Mouse (Mus musculus): ENCODE measurements around the gene Tnrc6c. TPM values are rescaled to one million over a fixed set of nuclear protein-coding genes. Genes with fewer than 3 reads are reported as not detected.

Tnrc6c gene
- polyA plus RNA-seq, 1 experiment: 14.9 TPM

DNA sequence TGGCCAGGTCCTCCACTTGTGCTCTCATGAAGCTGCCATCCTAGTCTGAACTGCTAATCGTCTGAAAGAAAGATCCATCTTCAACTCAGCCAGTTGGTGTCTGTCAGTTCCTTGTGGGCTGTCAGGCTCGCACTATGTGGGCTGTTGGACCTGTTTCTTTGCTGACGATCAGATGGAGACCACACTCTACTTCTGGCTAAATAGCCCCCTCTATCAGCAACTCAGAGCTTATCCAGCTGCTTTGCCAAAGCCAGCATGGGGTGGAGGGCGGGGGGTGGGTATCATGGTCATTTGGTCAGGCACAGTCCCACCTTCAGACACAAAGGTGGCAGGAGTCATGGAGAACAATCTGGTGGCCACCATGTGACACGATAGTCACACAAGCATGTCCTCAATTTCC is 42.2 kb upstream of the Tnrc6c start:
- Histone ChIP-seq H3K36me3 (ENCODE audit: control insufficient read depth, insufficient read depth, low read length) (no peaks in the 10 kb centered on the region), H3K27me3 (replicated peaks; ENCODE audit: control insufficient read depth, insufficient read depth, low read length) (no peaks in the 10 kb centered on the region), H3K4me1 (ENCODE audit: control insufficient read depth, insufficient read depth, low read length) (no peaks in the 10 kb centered on the region), H3K4me3 (ENCODE audit: insufficient read depth, low read depth, low read length) (no peak overlapping the region), H3K27ac (ENCODE audit: insufficient read depth, low read depth, low read length) (no peak overlapping the region)
- TF ChIP-seq POLR2A (IDR thresholded peaks at IDR 0.05; ENCODE audit: low read depth, low read length) (no peak), CTCF (conservative IDR thresholded peaks at IDR 0.05; ENCODE audit: insufficient read depth, insufficient read length, low read depth, low read length) (no peak)
- 42% methylated on average over 5 of the region's 5 CpGs for WGBS
- DNase-seq: no peak

DNA sequence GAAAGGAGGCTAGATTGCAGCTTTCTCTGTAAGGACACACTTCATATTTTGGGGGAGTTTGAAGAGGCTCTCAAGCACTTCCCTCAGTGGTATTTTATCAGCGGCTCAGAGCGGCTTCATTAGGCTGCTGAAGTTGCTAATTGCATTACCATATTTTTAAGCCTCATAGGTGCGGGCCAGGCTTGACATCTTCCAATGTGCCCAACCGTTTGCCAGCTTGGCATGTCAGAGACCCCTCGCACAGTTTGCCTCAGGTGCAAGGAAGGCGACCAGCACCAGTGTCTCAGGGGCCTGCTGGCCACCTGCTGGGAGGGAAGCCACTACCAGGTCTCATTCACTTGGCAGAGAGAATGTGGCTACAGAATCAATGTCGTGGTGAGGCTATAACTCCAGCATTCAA is 41.2 kb upstream of the Tnrc6c start:
- DNase-seq: no peak
- TF ChIP-seq CTCF (conservative IDR thresholded peaks at IDR 0.05; ENCODE audit: insufficient read depth, insufficient read length, low read depth, low read length) (no peak), POLR2A (IDR thresholded peaks at IDR 0.05; ENCODE audit: low read depth, low read length) (no peak)
- Histone ChIP-seq H3K4me3 (ENCODE audit: insufficient read depth, low read depth, low read length) (no peak overlapping the region), H3K27ac (ENCODE audit: insufficient read depth, low read depth, low read length) (no peak overlapping the region), H3K36me3 (ENCODE audit: control insufficient read depth, insufficient read depth, low read length) (no peaks in the 10 kb centered on the region), H3K4me1 (ENCODE audit: control insufficient read depth, insufficient read depth, low read length) (no peaks in the 10 kb centered on the region), H3K27me3 (replicated peaks; ENCODE audit: control insufficient read depth, insufficient read depth, low read length) (no peaks in the 10 kb centered on the region)
- WGBS: 79% methylated on average over 7 of the region's 7 CpGs

DNA sequence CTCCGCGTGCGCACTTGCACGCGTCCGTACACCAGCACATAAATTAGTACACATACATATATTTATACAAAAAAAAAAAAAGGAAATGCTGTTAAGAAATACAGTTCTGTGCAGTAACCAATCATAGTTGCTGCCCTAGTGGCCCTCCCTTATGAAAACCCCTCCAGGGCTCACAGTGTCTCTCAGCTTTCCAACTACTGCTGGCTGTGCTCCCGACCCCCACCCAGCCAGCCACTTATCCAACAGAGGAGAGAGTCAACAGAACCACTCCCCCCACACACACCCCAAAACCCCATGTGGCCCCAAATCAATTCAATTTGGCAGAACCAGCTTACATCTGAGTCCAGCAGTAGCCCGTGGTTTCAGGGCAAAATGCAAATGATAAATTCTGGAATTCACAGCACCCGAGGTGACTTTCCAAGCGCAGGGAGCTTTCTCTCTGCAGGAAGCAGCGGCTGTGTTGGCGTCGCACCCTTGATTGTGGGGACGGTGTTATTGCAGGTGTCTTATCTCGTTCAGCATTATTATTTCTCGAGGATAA is 36.7 kb upstream of the Tnrc6c start:
- peak; percentile 17 for DNase-seq
- no peak for TF ChIP-seq POLR2A (IDR thresholded peaks at IDR 0.05; ENCODE audit: low read depth, low read length)
- TF ChIP-seq CTCF (conservative IDR thresholded peaks at IDR 0.05; ENCODE audit: insufficient read depth, insufficient read length, low read depth, low read length): no peak
- 19% methylated on average over 16 of the region's 16 CpGs for WGBS
- Histone ChIP-seq H3K4me3 (ENCODE audit: insufficient read depth, low read depth, low read length) (no peak overlapping the region), H3K27ac (ENCODE audit: insufficient read depth, low read depth, low read length) (no peak overlapping the region), H3K27me3 (replicated peaks; ENCODE audit: control insufficient read depth, insufficient read depth, low read length) (no peaks in the 10 kb centered on the region), H3K36me3 (ENCODE audit: control insufficient read depth, insufficient read depth, low read length) (no peaks in the 10 kb centered on the region), H3K4me1 (ENCODE audit: control insufficient read depth, insufficient read depth, low read length) (no peaks in the 10 kb centered on the region)

DNA sequence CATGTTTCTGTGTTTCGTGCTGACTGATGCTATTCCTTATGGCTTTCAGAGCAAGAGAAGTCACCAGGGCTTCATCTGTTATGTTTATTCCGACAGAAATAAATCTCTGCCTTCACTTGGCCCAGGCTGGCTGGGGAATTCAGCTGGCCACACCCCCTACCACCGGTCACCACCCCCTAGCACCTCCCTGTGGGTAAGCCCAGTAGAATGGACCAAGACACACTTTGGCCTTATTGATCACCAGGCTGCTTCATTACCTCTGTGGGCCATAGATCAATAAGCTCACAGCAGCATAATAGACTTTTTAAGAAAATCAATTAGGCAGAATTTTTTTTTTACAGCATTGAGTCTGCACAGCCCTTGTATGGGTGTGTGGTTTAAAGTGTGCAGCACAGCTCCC is 35.9 kb upstream of the Tnrc6c start:
- peak; percentile 63 for DNase-seq
- no peak overlapping the region for H3K27ac ChIP-seq (ENCODE audit: insufficient read depth, low read depth, low read length)
- 15% methylated on average over 3 of the region's 3 CpGs for WGBS

DNA sequence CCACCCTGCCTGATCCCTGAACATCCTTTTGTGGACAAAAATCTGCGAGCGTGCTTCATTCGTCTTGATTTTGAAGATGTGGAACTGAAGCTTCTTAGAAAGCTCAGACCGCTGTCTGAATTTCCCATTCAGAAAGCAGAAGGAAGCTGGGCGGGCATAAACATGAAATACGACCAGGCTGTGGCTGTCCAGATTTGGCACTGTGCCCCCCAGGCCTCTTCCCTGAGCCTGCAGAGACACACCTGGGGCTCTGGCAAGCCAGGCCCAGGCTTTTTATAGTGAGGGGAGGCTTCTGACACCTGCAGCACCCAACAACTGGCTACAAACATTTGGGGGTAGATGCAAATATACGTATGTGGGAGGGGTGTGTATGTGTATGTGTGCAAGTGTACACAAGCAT is 35.3 kb upstream of the Tnrc6c start:
- no peaks in the 10 kb centered on the region for H3K27me3 ChIP-seq (replicated peaks; ENCODE audit: control insufficient read depth, insufficient read depth, low read length)
- 38% methylated on average over 7 of the region's 7 CpGs for WGBS
- TF ChIP-seq POLR2A (IDR thresholded peaks at IDR 0.05; ENCODE audit: low read depth, low read length) (no peak), CTCF (conservative IDR thresholded peaks at IDR 0.05; ENCODE audit: insufficient read depth, insufficient read length, low read depth, low read length) (no peak)
- no peak overlapping the region for H3K4me3 ChIP-seq (ENCODE audit: insufficient read depth, low read depth, low read length)
- H3K27ac ChIP-seq (ENCODE audit: insufficient read depth, low read depth, low read length): no peak overlapping the region
- peak; percentile 67 for DNase-seq
- H3K36me3 ChIP-seq (ENCODE audit: control insufficient read depth, insufficient read depth, low read length): no peaks in the 10 kb centered on the region
- H3K4me1 ChIP-seq (ENCODE audit: control insufficient read depth, insufficient read depth, low read length): no peaks in the 10 kb centered on the region

More for the DNA sequence above, 35.9 kb upstream of the Tnrc6c start:
- Histone ChIP-seq H3K4me1 (ENCODE audit: control insufficient read depth, insufficient read depth, low read length) (no peaks in the 10 kb centered on the region), H3K36me3 (ENCODE audit: control insufficient read depth, insufficient read depth, low read length) (no peaks in the 10 kb centered on the region), H3K4me3 (ENCODE audit: insufficient read depth, low read depth, low read length) (no peak overlapping the region), H3K27me3 (replicated peaks; ENCODE audit: control insufficient read depth, insufficient read depth, low read length) (no peaks in the 10 kb centered on the region)
- no peak for TF ChIP-seq POLR2A (IDR thresholded peaks at IDR 0.05; ENCODE audit: low read depth, low read length)

DNA sequence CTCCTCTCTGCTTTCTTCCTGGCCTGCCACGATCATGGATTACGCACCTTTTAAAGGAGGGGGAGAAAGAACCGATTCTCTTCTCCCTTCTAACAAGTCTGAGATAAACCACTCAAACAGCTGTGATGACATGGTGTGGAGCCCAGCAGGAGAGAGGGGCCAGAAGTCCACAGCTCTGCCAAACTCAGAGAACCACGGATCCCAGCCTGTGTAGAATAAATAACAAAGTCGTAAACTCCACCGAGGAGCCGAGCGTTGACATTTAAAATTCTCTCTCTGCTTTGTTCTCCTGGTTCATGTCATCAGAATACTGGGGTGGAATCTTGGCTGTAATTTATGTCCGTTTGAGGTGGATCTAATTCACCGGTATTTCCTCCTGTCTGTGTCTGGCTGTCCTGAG is 34.5 kb upstream of the Tnrc6c start:
- no peaks in the 10 kb centered on the region for H3K27me3 ChIP-seq (replicated peaks; ENCODE audit: control insufficient read depth, insufficient read depth, low read length)
- TF ChIP-seq CTCF (conservative IDR thresholded peaks at IDR 0.05; ENCODE audit: insufficient read depth, insufficient read length, low read depth, low read length): no peak
- TF ChIP-seq POLR2A (IDR thresholded peaks at IDR 0.05; ENCODE audit: low read depth, low read length): no peak
- H3K4me1 ChIP-seq (ENCODE audit: control insufficient read depth, insufficient read depth, low read length): no peaks in the 10 kb centered on the region
- no peaks in the 10 kb centered on the region for H3K36me3 ChIP-seq (ENCODE audit: control insufficient read depth, insufficient read depth, low read length)
- H3K27ac ChIP-seq (ENCODE audit: insufficient read depth, low read depth, low read length): no peak overlapping the region
- peak; percentile 28 for DNase-seq
- 43% methylated on average over 10 of the region's 10 CpGs for WGBS
- H3K4me3 ChIP-seq (ENCODE audit: insufficient read depth, low read depth, low read length): no peak overlapping the region

DNA sequence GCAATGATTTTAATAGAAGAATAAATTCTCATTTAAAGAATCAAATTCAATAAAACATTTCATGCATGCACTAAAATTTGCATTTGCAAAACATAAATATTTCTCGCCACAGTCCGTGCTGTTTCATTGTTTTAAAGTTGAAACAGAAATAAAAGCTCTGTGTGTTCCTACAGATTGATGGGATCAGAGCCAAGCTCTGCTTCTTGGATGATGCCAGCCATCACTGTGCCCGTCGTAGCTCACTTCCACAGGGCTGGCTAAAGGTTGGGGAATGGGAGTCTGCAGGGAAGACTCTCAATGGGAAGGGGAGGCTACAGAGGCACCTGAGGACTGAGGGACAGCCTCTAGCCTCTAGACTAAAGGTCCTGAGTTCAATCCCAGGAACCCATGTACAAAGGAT is 28.9 kb upstream of the Tnrc6c start:
- Histone ChIP-seq H3K4me3 (ENCODE audit: insufficient read depth, low read depth, low read length) (no peak overlapping the region), H3K27ac (ENCODE audit: insufficient read depth, low read depth, low read length) (no peak overlapping the region), H3K36me3 (ENCODE audit: control insufficient read depth, insufficient read depth, low read length) (no peaks in the 10 kb centered on the region), H3K27me3 (replicated peaks; ENCODE audit: control insufficient read depth, insufficient read depth, low read length) (no peaks in the 10 kb centered on the region), H3K4me1 (ENCODE audit: control insufficient read depth, insufficient read depth, low read length) (no peaks in the 10 kb centered on the region)
- WGBS: 78% methylated on average over 4 of the region's 4 CpGs
- no peak for DNase-seq
- TF ChIP-seq POLR2A (IDR thresholded peaks at IDR 0.05; ENCODE audit: low read depth, low read length) (no peak), CTCF (conservative IDR thresholded peaks at IDR 0.05; ENCODE audit: insufficient read depth, insufficient read length, low read depth, low read length) (no peak)

DNA sequence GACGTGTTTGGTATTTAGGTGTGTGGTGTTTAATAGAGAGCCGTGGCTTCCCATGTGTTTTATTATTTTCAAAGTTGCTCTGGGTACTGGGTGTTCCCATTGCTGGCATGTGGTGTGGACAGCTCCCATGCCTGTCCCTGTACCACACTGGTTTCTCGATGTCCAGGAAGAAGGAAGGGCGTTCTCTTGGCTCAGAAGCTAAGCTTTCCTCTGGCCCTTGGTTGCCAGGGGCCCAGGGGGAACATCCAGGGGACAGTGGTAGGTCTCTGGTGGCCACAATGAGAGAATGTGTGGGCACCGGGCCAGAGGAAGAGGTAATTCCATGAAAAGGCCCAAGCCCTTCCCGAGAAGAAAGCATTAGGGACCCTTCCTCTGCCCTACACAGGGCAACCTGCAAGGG is 27.5 kb upstream of the Tnrc6c start:
- Histone ChIP-seq H3K4me3 (ENCODE audit: insufficient read depth, low read depth, low read length) (no peak overlapping the region), H3K36me3 (ENCODE audit: control insufficient read depth, insufficient read depth, low read length) (no peaks in the 10 kb centered on the region), H3K4me1 (ENCODE audit: control insufficient read depth, insufficient read depth, low read length) (no peaks in the 10 kb centered on the region), H3K27me3 (replicated peaks; ENCODE audit: control insufficient read depth, insufficient read depth, low read length) (no peaks in the 10 kb centered on the region), H3K27ac (ENCODE audit: insufficient read depth, low read depth, low read length) (no peak overlapping the region)
- 58% methylated on average over 6 of the region's 6 CpGs for WGBS
- peak; percentile 83 for DNase-seq
- TF ChIP-seq CTCF (conservative IDR thresholded peaks at IDR 0.05; ENCODE audit: insufficient read depth, insufficient read length, low read depth, low read length) (no peak), POLR2A (IDR thresholded peaks at IDR 0.05; ENCODE audit: low read depth, low read length) (no peak)

Data from kidney, adult 2 months (tissue).